Mouse (Mus musculus) midbrain, embryonic 13.5 days (tissue): Measurements from ENCODE around the gene Adamts6. TPM values are rescaled to one million over a fixed set of nuclear protein-coding genes. Genes with fewer than 3 reads are reported as not detected.

Experiments
- polyA plus RNA-seq: library from polyadenylated mRNA; unstranded; fragments of >200 nt; fragmentation: Nextera tagmentation; extraction: Ambion mirVana; gene quantifications from 2 replicates; pipeline ENCODE4 v1.2.1, GENCODE M21; 2015

Gene Adamts6
- polyA plus RNA-seq, 1 experiment from 2014 or later = 1.9 TPM

Other genes with a start within 250 kb of the Adamts6 start
- 40.6 and 42.1 TPM in 2 replicates for gene Nln, start 178.2 kb upstream of the Adamts6 start, polyA plus RNA-seq
- 29.2 and 30.7 TPM in 2 replicates for gene Sgtb, start 178.1 kb upstream of the Adamts6 start, polyA plus RNA-seq
- 70.1 and 74.7 TPM in 2 replicates for gene Trappc13, start 109.4 kb upstream of the Adamts6 start, polyA plus RNA-seq
- gene Trim23, start 109.0 kb upstream of the Adamts6 start, polyA plus RNA-seq = 29.6 and 37.2 TPM in 2 replicates
- 28.1 and 36.5 TPM in 2 replicates for gene Cenpk, start 59.2 kb upstream of the Adamts6 start, polyA plus RNA-seq
- 9.1 and 10.1 TPM in 2 replicates for gene Ppwd1, start 59.0 kb upstream of the Adamts6 start, polyA plus RNA-seq